Mouse (Mus musculus) limb, embryonic 13.5 days (tissue): ENCODE measurements around the gene Olfr1158. TPM values are rescaled to one million over a fixed set of nuclear protein-coding genes. Genes with fewer than 3 reads are reported as not detected.
"Not testable (repeated sequence)": the region's sequence is repeated elsewhere in the genome, so short reads cannot be mapped to it uniquely, and the experiment has no call there.

Experiments used
- ATAC-seq: fragments of 200-750 bp; cut with Nextera tagmentation; 2 replicates; pipeline ENCODE4 v1.8.0; 2017; ENCODE audit warnings: low read depth, moderate number of reproducible peaks, moderate TSS enrichment; ENCODE audit not compliant: low FRiP score
- H3K27ac ChIP-seq: fragments of 300-500 bp; sonication (generic); 2 replicates; pipeline ENCODE4 v1.5.1; 2015; ENCODE audit warnings: inconsistent platforms, mild to moderate bottlenecking, moderate library complexity
- H3K27me3 ChIP-seq: fragments of 300-500 bp; sonication (generic); 2 replicates; pipeline ENCODE4 v1.6.1; 2015; ENCODE audit warnings: mild to moderate bottlenecking, inconsistent platforms
- H3K36me3 ChIP-seq: fragments of 300-500 bp; sonication (generic); 2 replicates; pipeline ENCODE4 v1.6.1; 2015; ENCODE audit warnings: inconsistent platforms, mild to moderate bottlenecking, moderate library complexity
- H3K4me1 ChIP-seq: fragments of 300-500 bp; sonication (generic); 2 replicates; pipeline ENCODE4 v1.6.1; 2015; ENCODE audit warnings: inconsistent platforms
- H3K4me2 ChIP-seq: fragments of 300-500 bp; sonication (generic); replicated peaks from 2 replicates; pipeline ENCODE4 v1.6.1; 2015; ENCODE audit warnings: inconsistent platforms, mild to moderate bottlenecking, moderate library complexity
- H3K4me3 ChIP-seq: fragments of 300-500 bp; sonication (generic); 2 replicates; pipeline ENCODE4 v1.5.1; 2015; ENCODE audit warnings: moderate library complexity, mild to moderate bottlenecking, inconsistent platforms
- H3K9ac ChIP-seq: fragments of 300-500 bp; sonication (generic); 2 replicates; pipeline ENCODE4 v1.6.1; 2015; ENCODE audit warnings: mild to moderate bottlenecking, inconsistent platforms
- H3K9me3 ChIP-seq: fragments of 300-500 bp; sonication (generic); 2 replicates; pipeline ENCODE4 v1.6.1; 2016; ENCODE audit warnings: inconsistent platforms
- WGBS: fragments of 180-500 bp; shearing (Covaris S2); methylation state at CpG from one replicate; pipeline ENCODE4 v1.1.7; 2015; 5-methylcytosine and 5-hydroxymethylcytosine counted together
- polyA plus RNA-seq: library from polyadenylated mRNA; unstranded; fragments of >200 nt; fragmentation: Nextera tagmentation; extraction: Ambion mirVana; gene quantifications from 2 replicates; pipeline ENCODE4 v1.2.1, GENCODE M21; 2015

Olfr1158 gene
- polyA plus RNA-seq = not detected in 2 replicates

- Histone ChIP-seq H3K9me3 (no peaks in the 10 kb centered on the region), H3K4me2 (no peak within 1 kb of the TSS), H3K9ac (no peak within 1 kb of the TSS), H3K36me3 (no peaks in the 10 kb centered on the region), H3K27me3 (no peaks in the 10 kb centered on the region), H3K27ac (no peak within 1 kb of the TSS), H3K4me1 (no peaks in the 10 kb centered on the region), H3K4me3 (no peak within 1 kb of the TSS)
- no peak for ATAC-seq
Observed at GRCm38 (mm10) chr2:87989813-87990212, at the start of gene Olfr1158. Olfr1158 (plus strand) TSS chr2:87990113.

GRCm38 (mm10) chr2:87945037-87945436 lies 44.9 kb upstream of the Olfr1158 start, which contains the start of gene Olfr1155:
Olfr1155 (minus strand) TSS chr2:87945137.
- H3K4me1 ChIP-seq = no peaks in the 10 kb centered on the region
- H3K9me3 ChIP-seq = no peaks in the 10 kb centered on the region
- H3K9ac ChIP-seq = no peak within 1 kb of the TSS
- no peak for ATAC-seq
- no peak within 1 kb of the TSS for H3K4me2 ChIP-seq
- H3K36me3 ChIP-seq = no peaks in the 10 kb centered on the region
- H3K27ac ChIP-seq = no peak within 1 kb of the TSS
- 88% methylated on average over 1 of the region's 1 CpGs for WGBS
- H3K4me3 ChIP-seq = no peak within 1 kb of the TSS
- H3K27me3 ChIP-seq = no peaks in the 10 kb centered on the region

GRCm38 (mm10) chr2:87953000-87953399 lies 36.9 kb upstream of the Olfr1158 start, which contains the start of gene Olfr1156:
Olfr1156 (minus strand) TSS chr2:87953100.
- Histone ChIP-seq H3K9ac (no peak within 1 kb of the TSS), H3K27me3 (no peaks in the 10 kb centered on the region), H3K9me3 (no peaks in the 10 kb centered on the region), H3K27ac (no peak within 1 kb of the TSS), H3K4me2 (no peak within 1 kb of the TSS), H3K36me3 (no peaks in the 10 kb centered on the region), H3K4me3 (no peak within 1 kb of the TSS), H3K4me1 (no peaks in the 10 kb centered on the region)
- no peak for ATAC-seq

- Histone ChIP-seq H3K27me3 (no peaks in the 10 kb centered on the region), H3K27ac (no peak within 1 kb of the TSS), H3K4me1 (no peaks in the 10 kb centered on the region), H3K9ac (no peak within 1 kb of the TSS), H3K36me3 (no peaks in the 10 kb centered on the region), H3K9me3 (no peaks in the 10 kb centered on the region), H3K4me3 (no peak within 1 kb of the TSS), H3K4me2 (no peak within 1 kb of the TSS)
- WGBS = 94% methylated on average over 4 of the region's 4 CpGs
- ATAC-seq = no peak
Observed at GRCm38 (mm10) chr2:87968199-87968598, 21.7 kb upstream of the Olfr1158 start, which contains the start of gene Olfr1157. Olfr1157 (minus strand) TSS chr2:87968299.

GRCm38 (mm10) chr2:87974563-87974962 lies 15.3 kb upstream of the Olfr1158 start, which contains the start of gene Olfr74:
Olfr74 (minus strand) TSS chr2:87974663.
- Histone ChIP-seq H3K27me3 (no peaks in the 10 kb centered on the region), H3K4me3 (no peak within 1 kb of the TSS), H3K9ac (no peak within 1 kb of the TSS), H3K36me3 (no peaks in the 10 kb centered on the region), H3K4me2 (no peak within 1 kb of the TSS), H3K9me3 (no peaks in the 10 kb centered on the region), H3K4me1 (no peaks in the 10 kb centered on the region), H3K27ac (no peak within 1 kb of the TSS)
- no peak for ATAC-seq
- 77% methylated on average over 3 of the region's 3 CpGs for WGBS

GRCm38 (mm10) chr2:88007515-88008318 lies 17.8 kb downstream of the Olfr1158 start, which contains the start of gene Olfr1160:
Olfr1160 (minus strand) TSS chr2:88008268.
- Histone ChIP-seq H3K36me3 (no peaks in the 10 kb centered on the region), H3K4me3 (no peak within 1 kb of the TSS), H3K27me3 (no peaks in the 10 kb centered on the region), H3K9me3 (no peaks in the 10 kb centered on the region), H3K4me2 (no peak within 1 kb of the TSS), H3K9ac (no peak within 1 kb of the TSS), H3K4me1 (no peaks in the 10 kb centered on the region), H3K27ac (no peak within 1 kb of the TSS)
- ATAC-seq = no peak

- H3K27ac ChIP-seq, H3K9ac ChIP-seq, H3K4me3 ChIP-seq, ATAC-seq, H3K9me3 ChIP-seq, H3K4me1 ChIP-seq, H3K4me2 ChIP-seq, H3K36me3 ChIP-seq, H3K27me3 ChIP-seq: not testable (repeated sequence)
- 83% methylated on average over 1 of the region's 1 CpGs for WGBS
Observed at GRCm38 (mm10) chr2:88022474-88022873, 32.6 kb downstream of the Olfr1158 start, which contains the start of gene Olfr1161. Olfr1161 (plus strand) TSS chr2:88022774.

- no peak for ATAC-seq
- no peaks in the 10 kb centered on the region for H3K9me3 ChIP-seq
- no peak within 1 kb of the TSS for H3K4me3 ChIP-seq
- no peaks in the 10 kb centered on the region for H3K27me3 ChIP-seq
- H3K36me3 ChIP-seq = no peaks in the 10 kb centered on the region
- no peak within 1 kb of the TSS for H3K27ac ChIP-seq
- no peaks in the 10 kb centered on the region for H3K4me1 ChIP-seq
- no peak within 1 kb of the TSS for H3K9ac ChIP-seq
- no peak within 1 kb of the TSS for H3K4me2 ChIP-seq
Observed at GRCm38 (mm10) chr2:88037599-88037998, 47.7 kb downstream of the Olfr1158 start, which contains the start of gene Olfr73. Olfr73 (minus strand) TSS chr2:88037699.

Other genes with a start within 250 kb of the Olfr1158 start
- gene Olfr1140, start 246.4 kb upstream of the Olfr1158 start, polyA plus RNA-seq = not detected in 2 replicates
- not detected in 2 replicates for gene Olfr1141, start 236.1 kb upstream of the Olfr1158 start, polyA plus RNA-seq
- gene Olfr152, start 210.6 kb upstream of the Olfr1158 start, polyA plus RNA-seq = not detected in 2 replicates
- not detected in 2 replicates for gene Olfr1143, start 189.5 kb upstream of the Olfr1158 start, polyA plus RNA-seq
- gene Olfr1145, start 180.3 kb upstream of the Olfr1158 start, polyA plus RNA-seq = not detected in 2 replicates
- not detected in 2 replicates for gene Olfr1148, start 159.6 kb upstream of the Olfr1158 start, polyA plus RNA-seq
- gene Olfr1150-ps1, start 146.1 kb upstream of the Olfr1158 start, polyA plus RNA-seq = not detected in 2 replicates
- gene Olfr1151, start 134.3 kb upstream of the Olfr1158 start, polyA plus RNA-seq = not detected in 2 replicates
- 0.03 TPM in 1 of 2 replicates, not detected in the other for gene Olfr1152, start 123.6 kb upstream of the Olfr1158 start, polyA plus RNA-seq
- not detected in 2 replicates for gene Olfr1153, start 95.2 kb upstream of the Olfr1158 start, polyA plus RNA-seq
- not detected in 2 replicates for gene Olfr1154, start 84.9 kb upstream of the Olfr1158 start, polyA plus RNA-seq
- not detected in 2 replicates for gene Olfr1155, start 45.0 kb upstream of the Olfr1158 start, polyA plus RNA-seq
- not detected in 2 replicates for gene Olfr1156, start 37.0 kb upstream of the Olfr1158 start, polyA plus RNA-seq
- not detected in 2 replicates for gene Olfr1157, start 21.8 kb upstream of the Olfr1158 start, polyA plus RNA-seq
- not detected in 2 replicates for gene Olfr74, start 15.4 kb upstream of the Olfr1158 start, polyA plus RNA-seq
- gene Olfr1160, start 18.2 kb downstream of the Olfr1158 start, polyA plus RNA-seq = not detected in 2 replicates
- gene Olfr1161, start 32.7 kb downstream of the Olfr1158 start, polyA plus RNA-seq = not detected in 2 replicates
- not detected in 2 replicates for gene Olfr73, start 47.6 kb downstream of the Olfr1158 start, polyA plus RNA-seq
- gene Olfr1162, start 61.0 kb downstream of the Olfr1158 start, polyA plus RNA-seq = not detected in 2 replicates
- gene Olfr1163, start 81.7 kb downstream of the Olfr1158 start, polyA plus RNA-seq = not detected in 2 replicates
- gene Olfr1164, start 103.9 kb downstream of the Olfr1158 start, polyA plus RNA-seq = not detected in 2 replicates
- not detected in 2 replicates for gene Olfr1166, start 138.2 kb downstream of the Olfr1158 start, polyA plus RNA-seq
- not detected in 2 replicates for gene Olfr1167, start 165.1 kb downstream of the Olfr1158 start, polyA plus RNA-seq
- not detected in 2 replicates for gene Olfr1168, start 191.8 kb downstream of the Olfr1158 start, polyA plus RNA-seq
- gene Olfr1170, start 238.2 kb downstream of the Olfr1158 start, polyA plus RNA-seq = not detected in 2 replicates